Mouse (Mus musculus): Measurements from ENCODE around the gene Rnf113a2. TPM values are rescaled to one million over a fixed set of nuclear protein-coding genes. Genes with fewer than 3 reads are reported as not detected.

The Rnf113a2 gene
- polyA plus RNA-seq, 1 experiment: 3.8 TPM

GRCm38 (mm10) chr12:84399135-84399534 is 17.9 kb upstream of the Rnf113a2 start:
- Histone ChIP-seq H3K79me2 (ENCODE audit: control insufficient read depth, insufficient read depth) (no peaks in the 10 kb centered on the region), H3K27me3 (ENCODE audit: control insufficient read depth, insufficient read depth, insufficient read length) (no peaks in the 10 kb centered on the region), H3K4me2 (ENCODE audit: low read depth) (no peak overlapping the region), H3K36me3 (ENCODE audit: control insufficient read depth, insufficient read depth) (no peaks in the 10 kb centered on the region), H3K4me3 (no peak overlapping the region), H3ac (ENCODE audit: control insufficient read depth, insufficient read length) (no peak overlapping the region)
- TF ChIP-seq TCF3 (IDR thresholded peaks at IDR 0.05; ENCODE audit: insufficient read length, low read depth) (no peak), SRF (IDR thresholded peaks at IDR 0.05; ENCODE audit: control insufficient read depth, insufficient read length, low read depth) (no peak), POLR2AphosphoS2 (IDR thresholded peaks at IDR 0.05; ENCODE audit: insufficient read length, low read depth) (no peak), CEBPB (IDR thresholded peaks at IDR 0.05; ENCODE audit: insufficient read depth, poor library complexity, severe bottlenecking) (no peak), MYOG (IDR thresholded peaks at IDR 0.05; ENCODE audit: control insufficient read depth in 1 of 3, insufficient read depth in 1 of 3, insufficient read length in 2 of 3, low read depth in 2 of 3) (no peak), USF1 (IDR thresholded peaks at IDR 0.05; ENCODE audit: low read depth) (no peak), TCF12 (IDR thresholded peaks at IDR 0.05; ENCODE audit: insufficient read depth, poor library complexity, severe bottlenecking) (no peak), E2F4 (IDR thresholded peaks at IDR 0.05; ENCODE audit: insufficient read depth) (no peak), POLR2A (IDR thresholded peaks at IDR 0.05; ENCODE audit: insufficient read length, low read depth) (no peak), MAX (IDR thresholded peaks at IDR 0.05; ENCODE audit: low read depth) (no peak), MYOD1 (IDR thresholded peaks at IDR 0.05; ENCODE audit: control insufficient read depth in 1 of 3, insufficient read length in 2 of 3, low read depth in 2 of 3) (no peak)

DNA sequence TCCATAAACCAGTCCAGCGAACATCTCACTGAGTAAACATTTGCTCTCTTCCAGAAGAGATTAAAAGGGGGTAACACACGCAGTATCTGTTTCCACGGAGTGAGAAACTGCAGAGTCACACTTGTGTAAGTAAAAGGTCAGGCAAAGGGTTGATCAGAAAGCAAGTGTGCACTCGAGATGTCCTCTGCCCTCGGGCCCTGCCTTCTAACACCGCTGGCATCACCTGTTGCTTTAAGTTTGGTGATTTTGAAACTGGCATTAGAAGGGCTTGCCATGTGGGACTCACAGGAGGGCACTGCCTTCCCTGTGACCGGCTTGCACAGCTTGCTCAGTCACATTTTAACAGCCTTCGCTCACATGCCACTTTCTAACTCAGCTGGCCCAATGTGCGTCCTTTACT is 17.3 kb upstream of the Rnf113a2 start:
- no peaks in the 10 kb centered on the region for H3K36me3 ChIP-seq (ENCODE audit: control insufficient read depth, insufficient read depth)
- H3K4me2 ChIP-seq (ENCODE audit: low read depth): no peak overlapping the region
- H3K4me3 ChIP-seq: no peak overlapping the region
- H3ac ChIP-seq (ENCODE audit: control insufficient read depth, insufficient read length): no peak overlapping the region
- TF ChIP-seq MYOD1 (IDR thresholded peaks at IDR 0.05; ENCODE audit: control insufficient read depth in 1 of 3, insufficient read length in 2 of 3, low read depth in 2 of 3) (no peak), USF1 (IDR thresholded peaks at IDR 0.05; ENCODE audit: low read depth) (no peak), REST (IDR thresholded peaks at IDR 0.05; ENCODE audit: insufficient read depth, insufficient read length) (no peak), MYOG (IDR thresholded peaks at IDR 0.05; ENCODE audit: control insufficient read depth in 1 of 3, insufficient read depth in 1 of 3, insufficient read length in 2 of 3, low read depth in 2 of 3) (no peak), TCF3 (IDR thresholded peaks at IDR 0.05; ENCODE audit: insufficient read length, low read depth) (no peak), SRF (IDR thresholded peaks at IDR 0.05; ENCODE audit: control insufficient read depth, insufficient read length, low read depth) (no peak), MAX (IDR thresholded peaks at IDR 0.05; ENCODE audit: low read depth) (no peak), CEBPB (IDR thresholded peaks at IDR 0.05; ENCODE audit: insufficient read depth, poor library complexity, severe bottlenecking) (no peak), E2F4 (IDR thresholded peaks at IDR 0.05; ENCODE audit: insufficient read depth) (no peak), TCF12 (IDR thresholded peaks at IDR 0.05; ENCODE audit: insufficient read depth, poor library complexity, severe bottlenecking) (no peak), POLR2A (IDR thresholded peaks at IDR 0.05; ENCODE audit: insufficient read length, low read depth) (no peak), POLR2AphosphoS2 (IDR thresholded peaks at IDR 0.05; ENCODE audit: insufficient read length, low read depth) (no peak)
- H3K79me2 ChIP-seq (ENCODE audit: control insufficient read depth, insufficient read depth): no peaks in the 10 kb centered on the region
- H3K27me3 ChIP-seq (ENCODE audit: control insufficient read depth, insufficient read depth, insufficient read length): no peaks in the 10 kb centered on the region

DNA sequence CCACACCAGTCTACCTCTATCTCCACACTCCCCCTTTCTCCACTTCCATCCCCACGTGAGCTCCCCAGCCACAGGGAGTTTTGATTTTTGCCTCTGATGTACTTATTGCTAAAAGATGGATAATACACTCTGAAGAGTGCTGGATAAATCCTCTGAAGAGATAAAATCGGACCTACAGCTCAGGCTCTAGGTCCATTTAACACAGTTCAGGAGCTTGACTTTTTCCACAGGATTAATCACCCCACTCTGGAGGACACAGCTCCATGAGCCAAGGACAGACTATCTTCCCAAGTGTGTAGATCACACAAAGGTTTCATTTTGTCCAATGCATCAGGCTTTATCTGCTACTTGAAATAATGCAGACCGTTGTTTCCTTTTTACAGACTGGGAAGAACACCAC is 16.9 kb upstream of the Rnf113a2 start:
- no peak for TF ChIP-seq TCF12 (IDR thresholded peaks at IDR 0.05; ENCODE audit: insufficient read depth, poor library complexity, severe bottlenecking)
- no peak for TF ChIP-seq POLR2A (IDR thresholded peaks at IDR 0.05; ENCODE audit: insufficient read length, low read depth)
- no peak for TF ChIP-seq TCF3 (IDR thresholded peaks at IDR 0.05; ENCODE audit: insufficient read length, low read depth)
- no peak for TF ChIP-seq USF1 (IDR thresholded peaks at IDR 0.05; ENCODE audit: low read depth)
- TF ChIP-seq E2F4 (IDR thresholded peaks at IDR 0.05; ENCODE audit: insufficient read depth): no peak
- no peak for TF ChIP-seq POLR2AphosphoS2 (IDR thresholded peaks at IDR 0.05; ENCODE audit: insufficient read length, low read depth)
- TF ChIP-seq REST (IDR thresholded peaks at IDR 0.05; ENCODE audit: insufficient read depth, insufficient read length): no peak
- TF ChIP-seq CEBPB (IDR thresholded peaks at IDR 0.05; ENCODE audit: insufficient read depth, poor library complexity, severe bottlenecking): no peak
- no peak for TF ChIP-seq MAX (IDR thresholded peaks at IDR 0.05; ENCODE audit: low read depth)
- no peak for TF ChIP-seq MYOG (IDR thresholded peaks at IDR 0.05; ENCODE audit: control insufficient read depth in 1 of 3, insufficient read depth in 1 of 3, insufficient read length in 2 of 3, low read depth in 2 of 3)
- TF ChIP-seq SRF (IDR thresholded peaks at IDR 0.05; ENCODE audit: control insufficient read depth, insufficient read length, low read depth): no peak
- TF ChIP-seq MYOD1 (IDR thresholded peaks at IDR 0.05; ENCODE audit: control insufficient read depth in 1 of 3, insufficient read length in 2 of 3, low read depth in 2 of 3): no peak
- no peak overlapping the region for H3ac ChIP-seq (ENCODE audit: control insufficient read depth, insufficient read length)

GRCm38 (mm10) chr12:84400653-84401052 is 16.3 kb upstream of the Rnf113a2 start:
- Histone ChIP-seq H3ac (ENCODE audit: control insufficient read depth, insufficient read length) (no peak overlapping the region), H3K4me2 (ENCODE audit: low read depth) (no peak overlapping the region), H3K36me3 (ENCODE audit: control insufficient read depth, insufficient read depth) (no peaks in the 10 kb centered on the region), H3K79me2 (ENCODE audit: control insufficient read depth, insufficient read depth) (no peaks in the 10 kb centered on the region), H3K27me3 (ENCODE audit: control insufficient read depth, insufficient read depth, insufficient read length) (no peaks in the 10 kb centered on the region), H3K4me3 (no peak overlapping the region)
- TF ChIP-seq MYOD1 (IDR thresholded peaks at IDR 0.05; ENCODE audit: control insufficient read depth in 1 of 3, insufficient read length in 2 of 3, low read depth in 2 of 3) (no peak), TCF12 (IDR thresholded peaks at IDR 0.05; ENCODE audit: insufficient read depth, poor library complexity, severe bottlenecking) (no peak), SRF (IDR thresholded peaks at IDR 0.05; ENCODE audit: control insufficient read depth, insufficient read length, low read depth) (no peak), E2F4 (IDR thresholded peaks at IDR 0.05; ENCODE audit: insufficient read depth) (no peak), POLR2AphosphoS2 (IDR thresholded peaks at IDR 0.05; ENCODE audit: insufficient read length, low read depth) (no peak), TCF3 (IDR thresholded peaks at IDR 0.05; ENCODE audit: insufficient read length, low read depth) (no peak), REST (IDR thresholded peaks at IDR 0.05; ENCODE audit: insufficient read depth, insufficient read length) (no peak)

More for the DNA sequence above, 16.9 kb upstream of the Rnf113a2 start:
- Histone ChIP-seq H3K4me2 (ENCODE audit: low read depth) (no peak overlapping the region), H3K36me3 (ENCODE audit: control insufficient read depth, insufficient read depth) (no peaks in the 10 kb centered on the region), H3K79me2 (ENCODE audit: control insufficient read depth, insufficient read depth) (no peaks in the 10 kb centered on the region), H3K4me3 (no peak overlapping the region), H3K27me3 (ENCODE audit: control insufficient read depth, insufficient read depth, insufficient read length) (no peaks in the 10 kb centered on the region)
